Mouse (Mus musculus) heart, postnatal 36 days (tissue): ENCODE measurements around the gene Bex3. TPM values are rescaled to one million over a fixed set of nuclear protein-coding genes. Genes with fewer than 3 reads are reported as not detected.
"Not testable (repeated sequence)": the region's sequence is repeated elsewhere in the genome, so short reads cannot be mapped to it uniquely, and the experiment has no call there.

Source experiments
- DNase-seq, 2 experiments: peaks; one replicate each; pipeline ENCODE4 v3.0.0; 2021 to 2022
- intact Hi-C: fragments of 180-260 bp; cut with DNase I; formaldehyde crosslinking; loops from one replicate; pipeline ENCODE4 v1.15.1; 2025
- total RNA-seq, 2 experiments: library from RNA; stranded (reverse); gene quantifications; 2 replicates each; pipeline ENCODE4 v1.2.3; 2021

Gene Bex3
- 10 to 100 TPM in 1 of 2 experiments, 1 to 10 TPM in 1; 8.3 to 15.1 TPM for total RNA-seq

DNA sequence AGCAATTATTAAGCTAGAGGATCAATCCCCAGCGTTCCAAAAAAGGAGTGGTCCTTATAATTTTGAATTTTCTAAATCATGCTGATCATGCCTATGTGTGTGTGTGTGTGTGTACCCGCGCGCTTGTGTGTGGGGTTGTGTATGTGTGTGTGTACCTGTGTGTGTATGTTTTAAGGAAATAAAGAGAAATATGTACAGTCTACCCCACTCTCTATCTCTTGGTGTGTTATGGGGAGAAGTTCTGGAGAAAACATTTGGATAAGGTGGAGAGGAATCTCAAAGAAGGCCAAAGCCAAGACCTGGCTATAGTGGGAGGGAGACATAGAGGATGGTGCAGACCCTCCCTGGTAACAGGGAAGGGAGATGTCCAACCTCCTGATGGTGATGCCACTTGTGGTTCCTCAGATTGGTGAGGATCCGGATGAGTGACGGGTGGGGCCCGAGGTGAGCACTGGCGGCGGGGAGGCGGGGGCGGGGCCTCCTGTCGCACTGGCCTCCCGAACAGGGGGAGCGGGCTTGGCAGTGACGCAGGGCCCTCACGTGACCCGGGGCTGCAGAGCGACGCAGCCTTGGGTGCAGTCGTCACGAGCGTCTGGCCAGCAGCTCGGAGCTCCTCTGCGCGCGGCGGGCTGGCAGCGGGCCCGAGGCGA lies at the start of gene Bex3:
Gene Bex3, plus strand, starts transcription at position 511 of the 650 bp plus-strand sequence.
- intact Hi-C loops = not testable (repeated sequence)
- peak; percentile 16 to 19 for DNase-seq

DNA sequence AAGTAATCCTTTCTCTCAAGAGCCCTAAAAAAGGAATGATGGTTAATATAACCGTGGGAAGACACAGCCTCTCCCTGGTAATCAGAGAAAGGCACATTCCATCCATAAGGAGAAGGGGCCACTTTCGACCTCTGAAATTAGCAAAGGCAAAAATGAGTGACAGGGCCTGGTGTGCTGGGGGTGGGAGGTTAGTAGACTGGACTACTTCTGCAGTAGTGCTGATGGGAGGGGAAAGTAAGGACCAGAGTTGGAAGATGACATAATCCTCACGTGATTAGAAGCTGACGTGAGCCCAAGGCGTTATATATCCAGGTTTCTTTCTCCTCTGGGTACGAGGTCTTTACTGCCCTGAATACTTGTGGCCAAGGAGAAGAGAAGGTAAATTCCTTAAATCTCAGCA lies 46.3 kb upstream of the Bex3 start:
- intact Hi-C loops = no loop called here
- no peak for DNase-seq

DNA sequence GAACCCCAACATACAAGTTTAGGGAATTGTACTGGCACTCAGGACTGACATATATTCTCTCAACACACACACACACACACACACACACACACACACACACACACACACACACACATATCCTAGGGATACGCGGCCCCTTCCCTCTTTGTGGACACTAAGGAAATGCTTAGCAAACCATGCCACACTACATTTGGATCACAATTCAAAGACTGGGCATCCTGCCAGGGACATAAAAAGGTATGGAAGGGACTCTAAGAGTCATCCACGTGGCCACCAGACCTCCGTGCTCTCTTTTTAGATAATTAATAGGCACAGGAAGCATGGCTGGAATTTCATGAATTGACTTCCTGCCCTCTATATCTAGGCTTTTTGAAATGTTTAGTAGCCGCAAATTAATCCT lies 42.3 kb upstream of the Bex3 start:
- DNase-seq = no peak
- intact Hi-C loops = no loop called here

DNA sequence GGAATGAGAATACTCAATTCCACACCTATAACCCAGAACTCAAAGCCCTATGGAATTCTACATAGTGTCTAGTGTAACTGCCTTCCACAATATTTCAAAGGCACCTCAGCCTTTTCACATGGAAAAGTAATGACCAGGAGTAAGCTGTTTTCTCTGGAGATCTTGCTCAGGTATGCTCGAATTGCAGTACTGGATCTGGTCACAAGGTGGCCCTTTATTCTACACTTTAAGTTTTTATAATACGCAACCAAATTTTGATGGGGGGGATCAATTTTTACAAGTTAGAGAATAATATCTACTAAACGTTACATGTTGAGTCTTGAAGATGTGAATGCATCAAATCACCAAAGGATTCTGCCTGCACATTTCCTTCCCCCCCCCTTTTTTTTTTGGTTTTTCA lies 31.9 kb upstream of the Bex3 start:
- DNase-seq = peak; percentile 22 to 56
- intact Hi-C loops = loop anchor here (1.0 to 5.0 kb wide), 2 partner anchors 66 to 84 kb away; no protein-coding TSS in a partner anchor

DNA sequence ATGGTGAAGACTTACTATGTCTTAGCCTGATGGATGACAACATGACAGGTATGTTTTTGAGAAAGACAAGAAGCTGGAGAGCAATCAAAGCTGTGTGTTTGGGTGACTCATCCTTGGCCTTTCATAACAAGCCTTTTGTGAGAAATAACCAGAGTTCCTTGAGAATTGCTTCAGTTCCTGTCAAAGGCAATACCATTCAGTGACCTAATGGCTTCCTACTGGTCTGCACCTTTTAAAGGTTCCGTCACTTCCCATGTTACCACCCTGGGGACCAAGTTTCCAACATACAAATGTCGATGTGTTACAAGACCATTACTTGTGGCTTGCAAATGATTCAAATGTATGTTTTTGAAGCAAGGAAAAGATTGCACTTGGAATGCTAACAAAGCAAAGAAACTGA lies 26.9 kb upstream of the Bex3 start:
- no peak for DNase-seq
- intact Hi-C loops = no loop called here

DNA sequence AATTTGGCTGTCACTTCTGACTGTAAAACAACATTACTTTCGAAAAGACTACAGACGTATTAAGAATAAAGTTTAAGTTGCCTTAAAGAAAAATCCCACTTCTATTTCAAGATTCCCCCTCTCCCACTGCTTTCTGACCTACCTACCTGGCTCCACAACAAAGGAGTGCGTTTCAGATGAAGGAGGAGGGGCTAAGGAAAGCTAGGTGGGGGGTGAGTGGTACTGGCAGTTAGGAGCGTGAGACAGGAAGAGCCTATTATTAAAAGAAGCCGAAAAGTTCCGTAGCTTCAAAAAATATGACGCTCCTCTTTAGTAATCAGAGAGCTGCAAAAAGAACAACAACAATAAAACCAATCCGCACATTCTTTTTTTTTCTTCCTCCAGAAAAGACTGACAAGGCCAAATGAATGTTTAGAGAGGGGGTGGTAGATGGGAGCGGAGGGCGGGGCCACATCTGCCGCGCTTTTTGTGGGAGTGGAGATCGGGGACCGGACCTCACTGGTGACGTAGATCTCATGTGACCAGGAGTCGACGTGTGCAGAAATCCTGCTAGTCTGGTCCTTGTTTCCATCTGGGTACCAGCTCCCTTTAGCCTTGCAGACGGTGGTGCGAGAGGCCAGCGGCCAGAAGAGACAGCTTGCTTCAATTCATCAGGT lies 25.4 kb upstream of the Bex3 start, which contains the start of gene Tceal9:
Gene Tceal9, plus strand, starts transcription at position 506 of the 656 bp plus-strand sequence.
- intact Hi-C loops = loop anchor here (5.0 kb wide), 1 partner anchor 72 kb away; the partner anchor contains the start of gene Tceal8
- peak; percentile 55 to 58 for DNase-seq

DNA sequence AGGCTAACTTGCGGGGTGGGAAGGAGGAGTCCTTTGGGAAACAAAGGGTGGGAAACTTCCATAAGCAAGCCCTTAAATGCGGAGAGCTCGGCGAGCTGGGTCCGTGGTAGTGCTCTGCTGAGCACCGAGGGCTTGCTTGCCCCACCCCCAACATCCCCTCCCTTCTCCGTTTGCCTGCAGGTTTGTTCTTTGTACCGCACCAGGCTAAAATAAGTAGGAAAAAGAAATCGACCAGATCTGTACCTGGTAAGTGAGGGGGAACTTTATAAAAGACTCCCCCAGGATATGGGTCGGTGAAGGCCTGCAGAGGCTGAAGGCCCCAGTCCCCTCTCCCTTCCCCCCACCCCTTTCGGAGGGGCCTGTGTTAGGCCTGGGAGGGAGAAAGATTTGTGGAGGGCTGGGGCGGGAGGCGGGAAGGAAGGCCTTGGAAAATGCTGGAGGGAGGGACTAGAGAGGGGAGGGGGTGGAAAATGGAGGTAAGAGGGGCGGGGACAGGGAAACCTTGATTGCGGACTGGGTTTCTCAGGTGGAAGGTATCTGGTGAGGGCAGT lies 24.5 kb upstream of the Bex3 start:
- DNase-seq = peak; percentile 4 to 5
- intact Hi-C loops = loop anchor here (5.0 kb wide), 1 partner anchor 73 kb away; the partner anchor contains the start of gene Tceal8

DNA sequence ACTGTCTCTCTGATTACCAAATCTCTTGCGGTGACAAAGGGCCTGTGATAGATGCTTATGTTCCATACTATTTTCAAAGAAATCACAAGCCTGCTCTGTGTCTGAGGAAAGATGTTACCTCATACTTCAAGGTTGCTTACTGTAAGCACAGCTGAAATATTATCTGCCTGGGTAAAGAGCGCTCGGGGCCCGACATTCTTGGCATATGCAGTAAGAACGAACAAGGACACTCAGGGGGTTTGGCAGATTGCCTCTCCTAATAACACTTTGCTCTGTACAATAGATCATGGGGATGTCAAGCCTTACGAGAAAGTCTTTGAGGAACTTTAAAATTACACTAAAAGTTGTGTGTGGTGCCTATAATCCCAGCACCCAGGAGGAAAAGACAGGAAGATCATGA lies 21.2 kb upstream of the Bex3 start:
- intact Hi-C loops = loop anchor here (5.0 kb wide), 1 partner anchor 77 kb away; the partner anchor contains the start of gene Tceal8
- no peak for DNase-seq

DNA sequence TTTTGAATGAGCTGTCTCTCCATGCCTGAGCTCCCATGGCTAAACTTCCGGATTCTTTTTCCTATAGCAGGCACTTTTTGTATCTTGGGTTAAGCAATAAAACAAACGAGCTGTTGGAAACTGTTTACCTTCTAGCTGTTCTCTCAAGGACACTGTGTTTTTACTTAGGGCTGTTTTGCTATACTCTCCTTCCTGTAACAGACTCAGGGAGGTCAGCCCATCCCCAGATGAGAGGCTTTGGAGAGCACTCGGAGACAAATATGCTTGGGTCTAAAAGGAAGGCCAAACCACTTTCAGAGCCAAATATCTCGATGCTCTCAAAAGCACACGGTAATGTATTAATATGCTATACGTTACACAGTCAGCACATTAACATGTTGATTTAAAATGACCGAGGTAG lies 20.4 kb upstream of the Bex3 start:
- intact Hi-C loops = loop anchor here (5.0 kb wide), 1 partner anchor 77 kb away; the partner anchor contains the start of gene Tceal8
- DNase-seq = no peak

DNA sequence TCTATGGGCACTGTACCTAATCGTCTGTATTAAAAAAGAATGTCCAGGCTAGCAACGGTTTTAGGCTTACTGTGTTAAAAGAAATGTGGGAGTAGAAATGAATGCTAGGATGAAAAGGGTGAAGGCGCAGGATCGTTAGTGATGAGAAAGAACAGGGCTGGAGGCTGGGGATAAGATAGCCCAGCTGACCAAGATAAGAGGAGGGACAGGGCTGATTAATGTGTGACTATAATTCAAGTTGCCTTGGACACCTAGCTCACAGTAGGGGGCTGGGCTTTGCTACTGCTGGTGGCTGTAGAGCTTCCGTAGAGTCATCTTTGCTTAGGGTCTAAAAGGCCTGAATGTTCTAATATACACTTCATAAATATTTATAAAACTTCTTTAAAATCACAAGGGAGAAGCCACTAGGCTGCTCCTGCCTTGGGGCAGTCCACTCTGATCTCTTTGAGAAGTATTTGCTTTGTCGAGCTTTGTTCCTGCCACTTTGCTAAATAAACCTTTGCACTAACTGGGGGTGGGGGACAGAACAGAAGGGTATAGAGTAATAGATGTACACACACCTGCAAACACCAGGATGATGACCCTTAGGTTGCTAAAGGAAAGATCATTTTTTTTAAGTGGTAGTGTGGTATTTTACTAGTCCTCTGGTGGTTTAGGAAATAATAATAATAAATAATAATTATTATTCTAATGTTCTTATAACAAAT lies 17.9 kb upstream of the Bex3 start:
- DNase-seq = no peak
- intact Hi-C loops = no loop called here

DNA sequence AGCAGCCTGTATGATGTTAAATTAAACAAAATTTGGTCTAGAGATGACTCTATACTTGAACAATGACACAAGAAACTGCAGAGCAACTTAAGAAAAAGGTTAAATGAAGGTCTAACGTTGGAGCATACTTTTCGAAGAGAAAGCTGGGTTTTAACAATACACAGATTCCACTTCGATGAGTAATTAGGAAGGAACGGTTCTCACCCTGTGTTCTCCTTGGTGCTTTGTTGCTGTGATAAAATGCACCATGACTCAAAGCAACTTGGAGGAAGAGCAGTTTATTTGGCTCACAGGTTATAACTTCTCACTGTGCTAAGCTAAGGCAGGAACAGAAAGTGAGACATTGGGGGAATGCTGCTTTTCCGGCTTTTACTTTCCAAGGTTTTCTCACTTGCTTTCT lies 2.3 kb upstream of the Bex3 start:
- no peak for DNase-seq
- intact Hi-C loops = no loop called here

DNA sequence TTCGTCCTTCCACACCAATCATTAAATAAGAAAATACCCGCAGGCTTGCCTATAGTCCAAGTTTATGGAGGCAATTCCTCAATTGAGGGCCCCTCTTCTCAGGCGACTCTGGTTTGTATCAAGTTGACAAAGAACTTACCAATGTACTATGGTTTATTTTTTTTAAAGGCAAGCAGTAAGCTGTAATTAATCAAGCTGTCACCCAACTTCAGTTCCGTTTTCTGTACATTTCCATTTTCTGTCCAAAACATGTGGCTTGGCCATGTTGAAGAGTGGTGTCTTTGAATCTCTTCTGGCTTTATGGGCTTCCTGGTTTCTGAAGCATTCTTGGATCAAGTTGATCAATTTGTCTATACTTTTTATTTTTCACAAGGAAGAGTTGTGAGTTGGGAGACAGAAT lies 1.9 kb upstream of the Bex3 start:
- intact Hi-C loops = no loop called here

DNA sequence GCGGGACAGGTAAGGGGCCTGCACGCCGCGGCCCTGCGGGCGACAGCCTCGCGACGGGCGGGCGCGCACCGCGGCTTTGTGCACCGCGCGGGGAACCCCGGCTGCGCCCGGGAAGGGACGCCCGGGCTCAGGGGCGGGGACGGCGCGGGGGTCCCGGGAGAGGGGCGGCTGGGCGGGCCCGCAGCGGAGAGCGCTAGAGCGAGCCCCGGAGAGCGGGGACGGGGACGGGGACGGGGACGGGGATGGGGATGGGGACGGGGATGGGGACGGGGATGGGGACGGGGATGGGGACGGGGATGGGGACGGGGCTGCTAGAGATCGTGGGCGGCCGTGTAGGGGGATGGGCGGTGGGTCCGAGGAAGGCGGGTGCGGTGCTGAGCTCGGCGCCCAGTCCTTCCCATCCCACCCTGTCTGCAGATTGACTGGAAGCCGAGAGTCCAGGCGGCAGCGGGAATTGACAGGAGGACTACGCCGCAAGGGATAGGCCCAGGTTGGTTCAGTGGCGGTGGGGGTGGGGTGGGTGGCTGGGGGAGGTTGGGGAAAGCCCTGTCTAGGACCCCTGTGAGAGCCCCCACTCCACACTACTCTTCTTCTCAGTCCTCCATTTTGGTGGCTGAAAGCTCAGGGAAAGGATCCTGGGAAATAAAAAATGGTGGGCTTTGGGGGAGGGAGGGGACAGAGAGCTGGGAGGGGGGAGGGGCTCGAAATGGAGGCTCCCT lies 499 bp downstream of the Bex3 start:
- DNase-seq, intact Hi-C loops: not testable (repeated sequence)

More for the DNA sequence above, 1.9 kb upstream of the Bex3 start:
- no peak for DNase-seq

DNA sequence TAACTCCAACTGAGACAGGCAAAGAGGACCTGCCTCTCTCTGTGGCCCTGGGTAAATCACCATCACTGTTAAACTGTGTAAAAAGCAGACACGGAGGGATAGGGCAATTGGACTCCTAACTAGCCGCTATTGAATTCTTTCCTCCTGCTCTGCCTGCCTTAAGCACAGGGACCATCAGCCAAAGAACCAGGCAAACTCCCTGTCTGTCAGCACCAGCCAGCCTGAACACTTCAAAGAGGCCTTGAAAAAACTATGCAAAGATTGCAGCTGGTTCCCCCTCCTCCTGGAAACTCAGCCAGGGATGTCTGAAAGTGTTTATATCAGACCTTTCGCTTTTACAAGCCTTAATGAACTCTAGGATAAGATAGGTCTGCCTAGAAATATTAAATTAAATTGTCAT lies 4.5 kb downstream of the Bex3 start:
- no peak for DNase-seq
- intact Hi-C loops = no loop called here

DNA sequence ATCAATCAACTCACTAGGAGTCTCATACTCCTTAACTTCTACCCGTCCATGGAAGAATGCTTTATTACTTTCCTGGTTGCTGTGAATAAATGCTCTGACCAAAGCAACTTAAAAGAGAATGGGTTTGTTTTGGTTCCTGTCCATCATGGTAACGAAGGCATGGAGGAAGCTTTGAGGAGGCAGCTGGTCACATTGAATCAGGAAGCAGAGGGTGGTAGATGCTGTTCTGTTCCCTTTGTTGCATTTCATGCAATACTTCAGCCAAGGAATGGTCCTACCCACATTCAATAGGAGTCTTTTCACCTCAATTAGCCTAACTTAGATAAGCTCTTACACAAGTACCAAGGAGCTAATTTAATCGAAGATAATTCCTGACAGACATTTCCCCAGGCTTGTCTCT lies 5.3 kb downstream of the Bex3 start:
- no peak for DNase-seq
- intact Hi-C loops = no loop called here

DNA sequence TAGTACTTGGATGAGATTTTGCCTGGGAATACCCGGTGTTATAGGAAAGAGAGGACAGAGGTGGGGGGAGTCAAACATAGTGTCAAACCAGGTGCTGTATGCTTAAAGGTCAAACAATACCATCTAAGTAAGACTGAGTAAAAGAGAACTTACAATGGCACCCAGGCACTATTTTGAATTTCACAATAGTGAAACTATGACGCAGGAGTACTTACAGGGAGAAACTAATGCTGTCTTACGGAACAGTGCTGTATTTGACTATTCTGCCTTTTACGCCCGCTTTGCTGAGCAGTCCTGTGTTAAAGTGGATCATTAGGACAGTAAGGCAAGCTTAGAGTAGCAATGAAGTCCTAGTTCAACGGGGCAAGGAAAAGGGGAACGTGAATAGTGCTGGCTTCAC lies 7.5 kb downstream of the Bex3 start:
- no peak for DNase-seq

DNA sequence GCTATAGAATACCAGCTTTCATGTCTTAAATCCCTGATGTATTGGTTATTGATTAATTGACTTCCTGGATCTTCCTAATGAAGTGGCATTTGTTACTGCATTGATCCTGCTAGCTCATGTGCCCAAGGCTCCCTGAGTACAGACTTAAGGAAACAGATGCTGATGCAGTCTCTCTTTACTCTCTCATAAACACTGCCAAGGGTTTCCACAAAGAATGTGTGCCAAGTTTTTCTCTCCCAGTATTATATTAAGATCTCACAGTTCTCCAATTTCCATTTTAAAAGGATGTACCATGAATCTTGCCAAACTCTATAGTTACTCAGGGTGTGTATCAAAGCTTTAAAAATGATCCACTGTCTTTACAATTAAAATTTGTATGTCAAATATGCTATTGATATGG lies 8.3 kb downstream of the Bex3 start:
- intact Hi-C loops = no loop called here
- no peak for DNase-seq

More for the DNA sequence above, 7.5 kb downstream of the Bex3 start:
- intact Hi-C loops = no loop called here

DNA sequence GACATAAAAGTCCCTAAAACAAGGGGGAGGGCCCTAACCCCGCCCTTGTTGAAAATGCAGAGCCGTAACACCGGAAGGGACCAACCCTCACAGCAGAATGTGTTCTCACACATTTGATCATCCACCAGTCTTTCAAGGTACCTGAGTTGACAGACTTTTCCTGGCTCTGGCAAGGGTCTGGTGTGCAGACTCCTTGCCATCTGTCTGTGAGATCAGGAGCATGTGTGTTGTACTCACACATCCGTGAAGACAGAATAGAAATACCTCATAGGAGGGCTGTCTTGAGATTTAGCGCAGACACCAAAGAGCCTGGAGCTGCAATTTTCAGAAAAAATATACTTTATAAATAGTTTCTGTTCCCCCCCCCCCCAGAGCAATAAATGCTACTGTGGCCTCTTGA lies 9.4 kb downstream of the Bex3 start:
- intact Hi-C loops = no loop called here
- DNase-seq = no peak

DNA sequence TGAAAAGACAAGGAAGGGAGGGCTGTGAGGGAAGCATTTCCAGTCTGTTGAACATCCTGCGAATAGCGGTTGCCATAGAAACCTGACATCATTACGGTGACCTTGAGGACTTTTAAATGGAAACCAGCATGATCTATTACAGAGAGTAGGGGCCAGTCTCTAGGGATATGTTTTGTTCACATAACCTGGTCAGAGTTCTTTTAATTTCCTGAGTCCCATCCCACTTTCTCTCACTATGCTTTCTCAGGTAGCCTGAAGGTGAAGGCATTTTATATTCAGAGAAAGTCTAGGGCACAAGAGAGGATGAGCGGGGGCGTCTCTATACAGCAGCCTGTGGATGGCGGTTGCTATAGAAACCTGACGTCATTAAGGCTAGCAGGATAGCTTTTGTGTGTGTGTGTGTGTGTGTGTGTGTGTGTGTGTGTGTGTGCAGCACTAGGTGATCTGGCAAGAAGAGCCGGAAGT lies 20.8 kb downstream of the Bex3 start:
- DNase-seq = no peak
- intact Hi-C loops = no loop called here

DNA sequence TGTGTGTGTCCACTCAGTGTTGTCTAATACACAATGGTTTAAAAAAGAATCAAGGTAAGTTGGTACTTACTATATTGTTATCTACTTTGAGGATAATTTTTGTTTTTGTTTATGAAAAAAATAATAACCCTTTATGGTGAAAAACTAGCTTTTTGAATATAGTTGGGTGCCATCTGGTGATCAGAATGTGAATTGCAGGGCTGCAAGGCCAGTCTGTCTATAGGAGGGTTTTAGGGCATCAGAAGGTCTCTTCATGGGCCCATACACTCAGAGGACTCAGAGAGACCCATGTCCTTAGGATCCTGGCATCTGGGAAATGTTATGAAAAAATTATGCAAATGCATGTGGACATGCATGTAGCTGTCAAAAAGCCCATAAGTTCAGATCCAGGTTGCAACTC lies 34.2 kb downstream of the Bex3 start:
- intact Hi-C loops = loop anchor here (1.0 to 2.0 kb wide), 2 partner anchors 66 to 107 kb away; no protein-coding TSS in a partner anchor
- peak; percentile 5 to 54 for DNase-seq
